Mouse (Mus musculus): ENCODE measurements around the gene Rpia.

GRCm38 (mm10) chr6:70749750-70750149, 42.3 kb downstream of the Rpia start:
- TF ChIP-seq MAFK (IDR thresholded peaks at IDR 0.05; ENCODE audit: insufficient read depth, low read depth, low read length): no peak
- TF ChIP-seq ZC3H11A (IDR thresholded peaks at IDR 0.05; ENCODE audit: borderline replicate concordance, low read depth, low read length): no peak
- TF ChIP-seq HCFC1 (IDR thresholded peaks at IDR 0.05; ENCODE audit: borderline replicate concordance, insufficient read depth, low read length): no peak
